Mouse (Mus musculus): Measurements from ENCODE around the gene Gm45337. TPM values are rescaled to one million over a fixed set of nuclear protein-coding genes. Genes with fewer than 3 reads are reported as not detected.
"Not testable (repeated sequence)": the region's sequence is repeated elsewhere in the genome, so short reads cannot be mapped to it uniquely, and the experiment has no call there.

The Gm45337 gene
- not detected for total RNA-seq (2021)

- no peak for DNase-seq
Measured at GRCm38 (mm10) chr7:142144507-142144906, at the start of gene Gm45337. Gene Gm45337 (minus strand): TSS chr7:142144607.

DNA sequence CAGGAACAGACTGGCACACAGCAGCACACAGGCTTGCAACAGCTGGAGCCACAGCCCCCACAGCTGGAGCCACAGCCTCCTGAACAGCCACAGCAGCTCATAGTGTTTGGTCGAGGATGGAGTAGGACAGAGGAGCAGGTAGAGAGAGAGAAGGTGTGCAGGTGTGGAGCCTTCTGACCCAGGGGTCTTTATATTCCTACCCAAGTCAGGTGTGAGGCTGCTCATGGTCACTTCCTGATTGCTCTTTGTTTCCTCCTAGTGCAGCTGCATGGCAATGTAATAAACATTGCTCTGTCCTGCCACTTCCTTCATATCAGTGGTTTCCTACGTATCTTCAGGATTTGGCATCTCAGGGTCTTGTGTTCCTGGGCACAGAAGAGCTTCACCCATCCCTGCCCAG is 45.9 kb upstream of the Gm45337 start, which contains the start of gene Gm10153:
Gene Gm10153, minus strand, starts transcription at position 101 of the 400 bp plus-strand sequence.
- DNase-seq, result no peak

GRCm38 (mm10) chr7:142188156-142188555 is 43.7 kb upstream of the Gm45337 start:
- DNase-seq, result no peak

DNA sequence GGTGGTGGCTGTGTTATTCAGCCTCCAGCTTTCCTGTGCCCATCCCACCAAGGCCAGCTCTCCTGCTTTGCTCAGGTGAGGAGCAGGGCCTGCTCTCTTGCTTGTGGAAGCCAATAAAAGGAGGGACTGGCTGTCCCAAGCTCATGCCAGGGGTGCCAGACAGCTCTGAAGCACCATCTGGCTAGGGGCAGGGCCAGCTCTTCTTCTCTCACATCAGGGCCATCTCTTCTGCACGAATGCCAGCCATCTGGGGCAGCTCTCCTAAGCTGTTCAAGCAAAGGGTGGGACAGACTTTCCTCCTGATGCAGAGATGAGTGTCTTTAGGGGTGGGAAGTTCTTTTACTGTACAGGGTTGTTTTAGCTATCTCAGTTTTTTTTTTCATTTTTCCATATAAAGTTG is 36.6 kb upstream of the Gm45337 start:
- DNase-seq, result no peak

- DNase-seq, result no peak
Measured at GRCm38 (mm10) chr7:142178685-142179084, 34.3 kb upstream of the Gm45337 start.

- not testable (repeated sequence) for DNase-seq
Measured at GRCm38 (mm10) chr7:142175905-142176304, 31.5 kb upstream of the Gm45337 start, which contains the start of gene Krtap5-2. Gene Krtap5-2 (minus strand): TSS chr7:142176005.

DNA sequence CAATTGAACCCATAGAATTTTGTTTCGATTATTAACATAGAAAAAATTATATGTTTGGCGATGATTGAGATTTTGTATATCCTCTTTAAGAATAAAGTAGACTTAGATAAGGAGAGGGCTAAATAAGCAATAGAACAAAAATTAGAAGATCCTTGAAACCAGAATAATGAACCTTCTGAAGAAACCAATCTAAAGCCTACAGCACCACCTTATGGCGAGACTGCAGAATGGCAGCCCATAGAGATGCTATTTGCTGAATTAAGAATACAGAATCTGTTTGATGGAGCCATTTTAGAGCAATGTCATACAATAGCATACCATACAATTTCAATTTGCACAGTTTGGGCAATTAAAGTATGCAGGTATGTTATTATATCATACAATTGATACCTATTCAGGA is 25.4 kb upstream of the Gm45337 start:
- no peak for DNase-seq

- DNase-seq, result not testable (repeated sequence)
Measured at GRCm38 (mm10) chr7:142165639-142166038, 21.2 kb upstream of the Gm45337 start, which contains the start of gene Gm4553. Gene Gm4553 (minus strand): TSS chr7:142165739.

GRCm38 (mm10) chr7:142159366-142159765 is 15.0 kb upstream of the Gm45337 start:
- DNase-seq, result no peak

DNA sequence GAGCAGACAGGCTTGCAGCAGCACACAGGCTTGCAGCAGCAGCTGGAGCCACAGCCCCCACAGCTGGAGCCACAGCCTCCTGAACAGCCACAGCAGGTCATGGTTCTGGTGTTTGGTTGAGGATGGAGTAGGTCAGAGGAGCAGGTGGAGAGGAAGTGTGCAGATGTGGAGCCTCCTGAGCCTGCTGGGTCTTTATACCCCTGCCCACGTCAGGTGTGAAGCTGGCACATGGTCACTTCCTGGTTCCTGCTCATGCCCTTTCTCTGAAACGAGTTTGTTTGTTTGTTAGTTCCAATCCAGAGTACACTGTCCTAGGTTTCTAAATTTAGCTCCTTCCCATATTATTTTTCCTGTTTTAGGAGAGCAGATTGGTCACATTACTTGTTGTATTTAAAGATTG is 12.6 kb upstream of the Gm45337 start, which contains the start of gene Gm29735:
Gene Gm29735, minus strand, starts transcription at position 101 of the 400 bp plus-strand sequence.
- DNase-seq, result not testable (repeated sequence)

GRCm38 (mm10) chr7:142155308-142155707 is 10.9 kb upstream of the Gm45337 start:
- DNase-seq, result no peak

GRCm38 (mm10) chr7:142152191-142152590 is 7.8 kb upstream of the Gm45337 start:
- DNase-seq, result no peak

DNA sequence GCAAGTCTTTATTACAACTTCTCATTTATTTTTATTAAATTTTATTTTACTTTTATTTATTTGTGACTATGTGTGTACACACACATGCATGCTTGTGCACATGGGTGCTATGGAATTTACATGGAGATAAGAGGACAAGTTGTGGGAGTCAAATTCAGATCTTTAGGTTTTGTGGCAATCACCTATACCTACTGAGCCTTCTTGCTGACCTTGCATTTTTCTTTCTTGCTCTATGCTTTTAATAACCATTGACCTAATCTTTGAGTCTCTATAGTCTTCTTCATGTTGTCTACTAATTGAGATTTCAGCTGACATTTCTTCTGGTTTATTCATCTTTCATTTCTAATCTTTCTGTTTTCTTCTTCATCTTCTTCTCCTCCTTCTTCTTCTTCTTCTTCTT is 4.2 kb upstream of the Gm45337 start:
- DNase-seq, result no peak

DNA sequence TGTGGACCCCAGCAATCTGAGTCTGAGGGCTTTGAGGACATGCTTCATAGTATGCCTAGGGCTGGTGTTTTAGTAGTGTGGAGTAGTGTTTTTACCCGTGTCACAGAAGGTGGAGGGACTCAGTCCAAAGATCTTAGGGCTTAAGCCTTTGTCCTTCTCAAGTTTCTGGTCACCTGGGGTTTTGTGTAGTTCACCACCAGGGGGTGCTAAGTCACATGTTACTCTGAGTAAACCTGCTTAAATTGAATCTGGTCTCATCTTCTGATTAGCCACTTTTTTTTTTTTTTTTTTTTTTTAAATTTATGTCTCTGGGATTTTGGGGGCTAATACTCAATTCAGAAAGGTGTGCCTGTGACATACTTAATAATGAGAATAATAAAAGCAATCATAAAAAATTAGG is 1.6 kb upstream of the Gm45337 start:
- DNase-seq, result peak; percentile 65

DNA sequence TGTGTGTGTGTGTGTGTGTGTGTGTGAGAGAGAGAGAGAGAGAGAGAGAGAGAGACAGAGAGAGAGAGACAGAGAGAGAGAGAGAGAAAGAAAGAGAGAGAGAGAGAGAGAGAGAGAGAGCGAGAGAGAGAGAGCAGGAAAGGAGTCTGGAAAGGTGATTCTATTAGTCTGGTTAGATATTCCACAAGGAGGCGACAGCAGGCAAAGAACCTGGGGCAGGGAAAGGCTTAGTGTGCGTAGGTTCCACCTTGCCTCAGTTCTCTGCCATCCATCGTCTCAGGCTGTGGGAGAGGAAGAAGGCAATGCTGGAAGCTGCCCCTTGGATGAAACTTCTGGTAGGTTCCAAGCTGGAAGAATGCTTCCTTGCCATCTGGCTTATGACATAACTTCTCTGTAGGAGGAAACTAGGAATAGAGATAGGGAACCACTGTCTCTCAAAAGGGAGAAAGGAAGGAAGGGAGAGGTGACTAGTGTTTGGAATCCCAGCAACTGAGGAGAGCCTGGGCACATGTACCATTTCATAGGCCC is 1.1 kb upstream of the Gm45337 start:
- DNase-seq, result no peak

DNA sequence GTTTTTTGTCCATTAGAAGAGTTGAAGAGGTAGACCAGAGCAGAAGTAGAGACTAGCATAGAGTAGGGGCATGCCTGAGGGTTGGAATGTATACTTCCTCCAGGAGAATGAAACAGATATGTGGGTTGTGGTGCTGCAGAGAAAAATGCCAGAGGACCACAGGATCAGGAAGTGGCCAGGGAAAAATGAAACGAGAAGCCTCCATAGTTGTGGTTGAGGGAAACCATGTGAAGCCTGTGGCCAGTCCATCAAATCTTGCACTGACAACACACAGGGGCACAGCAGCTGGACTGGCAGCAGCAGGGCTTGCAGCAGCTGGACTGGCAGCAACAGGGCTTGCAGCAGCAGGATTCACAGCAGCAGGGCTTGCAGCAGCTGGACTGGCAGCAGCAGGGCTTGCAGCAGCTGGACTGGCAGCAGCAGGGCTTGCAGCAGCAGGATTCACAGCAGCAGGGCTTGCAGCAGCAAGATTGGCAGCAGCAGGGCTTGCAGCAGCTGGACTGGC is 849 bp downstream of the Gm45337 start:
- not testable (repeated sequence) for DNase-seq

- no peak for DNase-seq
Measured at GRCm38 (mm10) chr7:142140696-142141095, 3.7 kb downstream of the Gm45337 start.

DNA sequence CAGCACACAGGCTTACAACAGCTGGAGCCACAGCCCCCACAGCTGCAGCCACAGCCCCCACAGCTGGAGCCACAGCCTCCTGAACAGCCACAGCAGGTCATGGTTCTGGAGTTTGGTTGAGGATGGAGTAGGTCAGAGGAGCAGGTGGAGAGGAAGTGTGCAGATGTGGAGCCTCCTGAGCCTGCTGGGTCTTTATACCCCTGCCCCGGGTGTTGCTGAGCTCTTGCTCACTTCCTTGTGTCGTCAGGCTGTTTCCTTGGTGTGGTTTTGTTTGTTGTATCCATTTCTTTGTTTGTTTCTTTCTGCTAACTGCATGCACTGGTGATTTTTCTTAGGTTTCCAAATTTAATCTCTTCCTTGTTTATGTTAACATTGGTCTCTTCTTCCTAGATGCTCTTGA is 8.5 kb downstream of the Gm45337 start, which contains the start of gene Gm39115:
Gene Gm39115, minus strand, starts transcription at position 101 of the 400 bp plus-strand sequence.
- DNase-seq, result not testable (repeated sequence)

GRCm38 (mm10) chr7:142134206-142134995 is 10.0 kb downstream of the Gm45337 start:
- peak; percentile 34 for DNase-seq

- DNase-seq, result no peak
Measured at GRCm38 (mm10) chr7:142128843-142129242, 15.6 kb downstream of the Gm45337 start.

GRCm38 (mm10) chr7:142120629-142121028 is 23.8 kb downstream of the Gm45337 start, which contains the start of gene Gm45618:
Gene Gm45618 (minus strand): TSS chr7:142120729.
- DNase-seq, result not testable (repeated sequence)

DNA sequence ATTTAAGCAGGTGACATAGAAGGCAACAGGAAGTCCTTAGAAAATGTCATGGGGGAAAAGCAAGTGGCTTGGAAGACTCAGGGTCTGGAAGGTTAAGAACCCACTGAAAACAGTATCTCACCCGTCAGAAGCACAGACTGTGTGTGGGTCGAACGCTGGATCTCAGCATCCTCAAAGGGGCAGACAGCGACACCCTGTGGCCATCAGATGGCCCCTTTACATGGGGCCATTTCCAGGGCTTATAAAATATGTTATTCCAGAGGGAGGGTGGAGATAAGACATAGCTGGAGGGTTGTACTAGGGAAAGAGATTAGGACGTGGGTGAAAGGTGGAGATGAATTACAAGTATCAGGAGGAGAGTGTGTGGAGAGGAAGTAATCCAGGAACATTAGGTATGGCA is 24.8 kb downstream of the Gm45337 start:
- no peak for DNase-seq

- DNase-seq, result no peak
Measured at GRCm38 (mm10) chr7:142104747-142105146, 39.7 kb downstream of the Gm45337 start.

Measured in heart, postnatal 4 days (tissue).